Mouse (Mus musculus): ENCODE measurements around the gene Crip1.
"Not testable (repeated sequence)": the region's sequence is repeated elsewhere in the genome, so short reads cannot be mapped to it uniquely, and the experiment has no call there.

Gene Crip1

GRCm38 (mm10) chr12:113186326-113187010 lies 40.4 kb downstream of the Crip1 start:
- DNase-seq = no peak

GRCm38 (mm10) chr12:113187011-113187375 lies 40.9 kb downstream of the Crip1 start:
- no peak for DNase-seq

GRCm38 (mm10) chr12:113187584-113188295 lies 41.6 kb downstream of the Crip1 start:
- DNase-seq = peak; percentile 81

GRCm38 (mm10) chr12:113188349-113189055 lies 42.4 kb downstream of the Crip1 start:
- DNase-seq = no peak

- DNase-seq = no peak
Measured at GRCm38 (mm10) chr12:113193423-113193822, 47.3 kb downstream of the Crip1 start.

- not testable (repeated sequence) for DNase-seq
Measured at GRCm38 (mm10) chr12:113199132-113199531, 53.0 kb downstream of the Crip1 start.

- DNase-seq = no peak
Measured at GRCm38 (mm10) chr12:113201301-113201700, 55.2 kb downstream of the Crip1 start.

- DNase-seq = no peak
Measured at GRCm38 (mm10) chr12:113202008-113202407, 55.9 kb downstream of the Crip1 start.

All from layer of hippocampus, adult 9-11 months (tissue).